Mouse (Mus musculus): Measurements from ENCODE around the gene S1pr5. TPM values are rescaled to one million over a fixed set of nuclear protein-coding genes. Genes with fewer than 3 reads are reported as not detected.
A peak's percentile ranks its signal among the peaks of the same experiment; 100 is the strongest.
"Not testable (repeated sequence)": the region's sequence is repeated elsewhere in the genome, so short reads cannot be mapped to it uniquely, and the experiment has no call there.

Gene S1pr5
- polyA plus RNA-seq, 1 experiment from 2014 or later, result 0.31 TPM

DNA sequence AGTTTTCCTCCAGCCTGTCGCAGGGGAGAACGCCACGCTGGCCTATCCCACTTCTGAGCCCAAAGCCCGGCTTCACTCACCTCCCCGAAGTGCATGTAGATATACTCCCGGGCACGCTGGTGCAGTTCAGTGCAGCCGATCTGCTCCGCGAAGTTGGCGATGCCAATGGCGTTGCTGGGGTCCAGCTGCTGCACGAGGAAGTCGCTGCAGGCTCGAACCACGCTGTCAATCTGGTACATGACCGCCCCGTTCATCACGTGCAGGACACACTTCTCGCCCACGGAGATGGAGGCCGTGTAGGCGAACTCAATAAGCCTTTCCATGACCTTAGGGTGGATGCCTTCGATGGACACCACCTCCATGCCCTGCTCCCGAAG, 11.3 kb downstream of the S1pr5 start:
- 83% methylated on average over 25 of the region's 25 CpGs for WGBS
- Histone ChIP-seq H3K9me3 (no peaks in the 10 kb centered on the region), H3K4me1 (replicated peaks) (peaks cover 21% of the 10 kb centered on the region), H3K9ac (replicated peaks) (peak overlapping the region; percentile 97), H3K4me2 (peak overlapping the region; percentile 78), H3K27ac (peak overlapping the region; percentile 96), H3K4me3 (replicated peaks) (peak overlapping the region; percentile 93), H3K27me3 (peaks cover 3% of the 10 kb centered on the region), H3K36me3 (peaks cover 49% of the 10 kb centered on the region)
- no peak for ATAC-seq (ENCODE audit: insufficient number of reproducible peaks, insufficient read depth, low FRiP score, low TSS enrichment, low read depth)

DNA sequence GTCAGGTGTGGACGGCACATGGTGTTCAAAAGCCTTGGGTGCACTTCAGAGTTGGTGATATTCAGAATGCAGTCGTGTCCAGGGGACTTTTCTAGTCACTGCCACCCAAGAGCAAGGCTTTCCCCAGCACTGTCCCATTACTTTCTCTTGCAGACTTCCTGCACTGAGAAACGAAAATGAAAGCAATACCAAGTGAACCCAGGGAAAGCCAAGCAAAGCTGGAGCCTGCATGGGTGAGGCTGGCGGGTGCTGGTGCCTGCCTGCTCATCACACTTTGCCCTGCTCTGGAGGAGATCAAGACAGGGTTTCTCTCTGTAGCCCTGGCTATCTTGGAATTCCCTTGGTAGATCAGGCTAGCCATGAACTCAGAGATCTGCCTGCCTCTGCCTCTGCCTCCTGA, 12.9 kb downstream of the S1pr5 start:
- Histone ChIP-seq H3K4me1 (replicated peaks) (peaks cover 19% of the 10 kb centered on the region), H3K9me3 (no peaks in the 10 kb centered on the region), H3K4me2 (no peak overlapping the region), H3K27ac (no peak overlapping the region), H3K27me3 (no peaks in the 10 kb centered on the region), H3K36me3 (peaks cover 66% of the 10 kb centered on the region), H3K9ac (replicated peaks) (0 out of 2 replicates have a peak overlapping the region, but pooled peaks have one; percentile 18), H3K4me3 (replicated peaks) (no peak overlapping the region)
- no peak for ATAC-seq (ENCODE audit: insufficient number of reproducible peaks, insufficient read depth, low FRiP score, low TSS enrichment, low read depth)
- WGBS, result 80% methylated on average over 4 of the region's 4 CpGs

DNA sequence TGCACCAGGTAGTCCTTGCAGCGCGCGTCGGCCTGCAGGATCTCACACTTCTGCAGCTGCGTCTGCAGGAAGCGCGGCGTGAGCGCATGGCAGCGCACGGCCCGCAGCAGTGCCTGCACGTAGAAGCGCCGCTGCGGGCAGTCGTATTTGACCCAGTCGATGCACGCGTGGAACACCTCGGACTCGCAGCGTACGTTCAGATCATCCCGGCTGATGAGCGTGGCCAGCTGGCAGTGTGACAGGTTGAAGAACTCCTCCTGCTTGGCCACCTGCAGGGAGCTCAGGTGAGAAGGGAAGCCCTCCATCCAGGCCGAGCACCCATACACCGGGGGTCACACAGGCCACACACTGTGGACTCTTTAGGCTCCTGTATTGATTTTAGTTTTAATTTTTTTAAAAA, 14.4 kb downstream of the S1pr5 start:
- no peaks in the 10 kb centered on the region for H3K27me3 ChIP-seq
- no peak overlapping the region for H3K27ac ChIP-seq
- no peak overlapping the region for H3K4me3 ChIP-seq (replicated peaks)
- WGBS, result 85% methylated on average over 28 of the region's 28 CpGs
- ATAC-seq (ENCODE audit: insufficient number of reproducible peaks, insufficient read depth, low FRiP score, low TSS enrichment, low read depth), result no peak
- no peak overlapping the region for H3K9ac ChIP-seq (replicated peaks)
- no peak overlapping the region for H3K4me2 ChIP-seq
- H3K36me3 ChIP-seq, result peaks cover 79% of the 10 kb centered on the region
- H3K9me3 ChIP-seq, result no peaks in the 10 kb centered on the region
- peaks cover 14% of the 10 kb centered on the region for H3K4me1 ChIP-seq (replicated peaks)

DNA sequence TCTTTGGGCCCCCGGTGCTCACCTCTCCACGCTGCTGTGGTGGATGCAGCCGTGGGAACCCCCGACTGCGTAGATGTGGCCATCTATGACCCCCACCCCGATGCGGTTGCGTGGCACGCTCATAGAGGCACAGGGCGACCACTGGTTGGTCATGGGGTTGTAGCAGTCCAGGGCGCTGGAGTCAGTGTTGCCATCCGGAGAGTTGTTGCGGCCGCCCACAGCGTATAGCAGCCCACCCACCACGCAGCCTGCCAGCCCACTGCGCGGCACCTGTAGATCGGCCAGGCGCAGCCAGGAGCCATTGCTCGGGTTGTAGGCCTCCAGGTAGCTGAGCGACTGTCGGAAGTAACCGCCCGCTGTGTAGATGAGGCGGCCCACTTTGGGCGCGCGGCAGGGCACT, 14.9 kb downstream of the S1pr5 start:
- Histone ChIP-seq H3K36me3 (peaks cover 79% of the 10 kb centered on the region), H3K27me3 (no peaks in the 10 kb centered on the region), H3K9ac (replicated peaks) (no peak overlapping the region), H3K4me2 (no peak overlapping the region), H3K4me3 (replicated peaks) (no peak overlapping the region), H3K9me3 (no peaks in the 10 kb centered on the region), H3K27ac (no peak overlapping the region), H3K4me1 (replicated peaks) (peaks cover 17% of the 10 kb centered on the region)
- 90% methylated on average over 29 of the region's 29 CpGs for WGBS
- ATAC-seq (ENCODE audit: insufficient number of reproducible peaks, insufficient read depth, low FRiP score, low TSS enrichment, low read depth), result no peak

DNA sequence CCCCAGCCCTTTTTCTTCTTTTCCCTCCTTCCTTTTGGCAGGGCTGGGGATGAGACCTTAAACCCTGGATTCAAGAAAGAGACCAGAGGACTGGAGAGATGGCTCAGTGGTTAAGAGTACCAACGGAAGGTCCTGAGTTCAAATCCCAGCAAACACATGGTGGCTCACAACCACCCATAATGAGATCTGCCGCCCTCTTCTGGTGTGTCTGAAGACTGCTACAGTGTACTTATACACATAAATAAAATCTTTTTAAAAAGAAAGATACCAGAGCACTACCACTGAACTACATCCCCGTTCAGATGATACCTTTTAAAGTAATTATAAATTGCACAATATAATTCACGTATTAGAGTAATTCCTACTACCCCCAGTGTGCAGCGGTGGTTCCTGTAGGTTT, 15.4 kb downstream of the S1pr5 start:
- no peak overlapping the region for H3K4me2 ChIP-seq
- no peak overlapping the region for H3K27ac ChIP-seq
- H3K27me3 ChIP-seq, result no peaks in the 10 kb centered on the region
- peaks cover 22% of the 10 kb centered on the region for H3K4me1 ChIP-seq (replicated peaks)
- 91% methylated on average over 5 of the region's 5 CpGs for WGBS
- no peak overlapping the region for H3K4me3 ChIP-seq (replicated peaks)
- H3K9me3 ChIP-seq, result no peaks in the 10 kb centered on the region
- peaks cover 79% of the 10 kb centered on the region for H3K36me3 ChIP-seq
- ATAC-seq (ENCODE audit: insufficient number of reproducible peaks, insufficient read depth, low FRiP score, low TSS enrichment, low read depth), result no peak
- no peak overlapping the region for H3K9ac ChIP-seq (replicated peaks)

DNA sequence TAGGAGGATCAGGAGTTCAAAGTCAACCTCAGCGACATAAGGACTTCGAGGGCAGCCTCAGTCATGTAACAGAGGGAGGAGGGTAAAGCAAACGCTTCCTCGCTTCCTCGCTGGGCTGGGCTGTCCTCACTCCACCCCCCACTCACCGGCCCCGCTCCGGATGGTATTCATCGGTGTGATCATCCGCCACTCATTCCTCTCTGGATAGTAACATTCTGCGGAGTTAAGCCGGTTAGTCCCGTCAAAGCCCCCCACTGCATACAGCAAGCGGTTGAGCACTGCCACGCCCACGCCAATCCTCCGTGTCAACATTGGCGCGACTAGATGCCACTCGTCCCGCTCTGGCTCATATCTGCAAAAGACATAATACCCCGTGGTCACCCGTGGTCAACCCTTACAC, 16.7 kb downstream of the S1pr5 start:
- Histone ChIP-seq H3K4me1 (replicated peaks) (peaks cover 18% of the 10 kb centered on the region), H3K36me3 (peaks cover 73% of the 10 kb centered on the region), H3K27ac (no peak overlapping the region), H3K9ac (replicated peaks) (no peak overlapping the region), H3K9me3 (no peaks in the 10 kb centered on the region), H3K27me3 (no peaks in the 10 kb centered on the region), H3K4me2 (no peak overlapping the region), H3K4me3 (replicated peaks) (no peak overlapping the region)
- WGBS, result 56% methylated on average over 23 of the region's 23 CpGs
- no peak for ATAC-seq (ENCODE audit: insufficient number of reproducible peaks, insufficient read depth, low FRiP score, low TSS enrichment, low read depth)

DNA sequence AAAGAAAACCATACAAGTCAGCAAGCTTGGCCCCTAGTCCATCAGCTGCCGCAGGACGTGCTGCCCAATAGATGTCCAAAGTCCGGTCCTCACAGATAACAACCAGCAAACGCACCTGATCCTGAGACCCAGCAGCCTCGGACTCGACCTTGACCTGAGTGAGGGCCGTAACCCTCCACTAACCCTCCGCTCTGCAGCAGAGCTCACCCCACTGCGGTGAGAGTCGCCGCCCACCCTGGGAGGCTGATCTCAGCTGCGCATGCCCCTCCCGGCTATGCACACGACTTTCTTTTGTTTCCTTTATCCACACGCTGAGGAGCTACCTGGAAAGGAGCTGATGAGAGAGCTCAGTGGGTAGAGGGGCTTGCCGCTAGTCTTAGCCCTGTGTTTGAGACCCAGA, 20.9 kb downstream of the S1pr5 start:
- peak overlapping the region; percentile 28 for H3K4me3 ChIP-seq (replicated peaks)
- peak overlapping the region; percentile 53 for H3K4me2 ChIP-seq
- H3K36me3 ChIP-seq, result peaks cover 34% of the 10 kb centered on the region
- H3K9me3 ChIP-seq, result peaks cover 6% of the 10 kb centered on the region; the same call in 1 of the 2 replicates
- H3K9ac ChIP-seq (replicated peaks), result peak overlapping the region; percentile 50
- peak overlapping the region; percentile 64 for H3K27ac ChIP-seq
- WGBS, result 18% methylated on average over 16 of the region's 16 CpGs
- H3K4me1 ChIP-seq (replicated peaks), result peaks cover 25% of the 10 kb centered on the region
- no peaks in the 10 kb centered on the region for H3K27me3 ChIP-seq
- 0 out of 2 replicates have a peak, but pooled peaks have one; percentile 21 for ATAC-seq (ENCODE audit: insufficient number of reproducible peaks, insufficient read depth, low FRiP score, low TSS enrichment, low read depth)

DNA sequence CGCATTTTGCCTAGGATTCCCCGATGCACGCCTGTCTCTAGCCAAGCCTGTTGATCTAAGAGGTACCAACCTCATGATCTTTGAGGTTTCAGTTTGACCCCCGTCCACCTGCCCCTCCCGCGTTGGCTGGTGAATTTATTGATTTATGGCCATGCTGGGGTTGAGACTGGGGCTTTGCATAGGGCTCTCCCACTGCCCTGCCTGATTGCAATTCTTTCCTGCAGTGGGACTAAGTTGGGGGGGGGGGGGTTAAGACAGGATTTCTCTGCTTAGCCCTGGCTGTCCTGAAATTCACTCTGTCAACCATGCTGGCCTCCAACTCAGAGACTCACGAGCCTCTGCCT, 22.9 kb downstream of the S1pr5 start:
- peaks cover 6% of the 10 kb centered on the region; the same call in 1 of the 2 replicates for H3K9me3 ChIP-seq
- H3K27me3 ChIP-seq, result no peaks in the 10 kb centered on the region
- H3K4me1 ChIP-seq (replicated peaks), result peaks cover 31% of the 10 kb centered on the region
- H3K36me3 ChIP-seq, result peaks cover 14% of the 10 kb centered on the region
- no peak overlapping the region for H3K9ac ChIP-seq (replicated peaks)
- H3K4me2 ChIP-seq, result peak overlapping the region; percentile 53
- H3K27ac ChIP-seq, result no peak overlapping the region
- WGBS, result 8% methylated on average over 7 of the region's 7 CpGs
- peak overlapping the region; percentile 31 for H3K4me3 ChIP-seq (replicated peaks)
- no peak for ATAC-seq (ENCODE audit: insufficient number of reproducible peaks, insufficient read depth, low FRiP score, low TSS enrichment, low read depth)

DNA sequence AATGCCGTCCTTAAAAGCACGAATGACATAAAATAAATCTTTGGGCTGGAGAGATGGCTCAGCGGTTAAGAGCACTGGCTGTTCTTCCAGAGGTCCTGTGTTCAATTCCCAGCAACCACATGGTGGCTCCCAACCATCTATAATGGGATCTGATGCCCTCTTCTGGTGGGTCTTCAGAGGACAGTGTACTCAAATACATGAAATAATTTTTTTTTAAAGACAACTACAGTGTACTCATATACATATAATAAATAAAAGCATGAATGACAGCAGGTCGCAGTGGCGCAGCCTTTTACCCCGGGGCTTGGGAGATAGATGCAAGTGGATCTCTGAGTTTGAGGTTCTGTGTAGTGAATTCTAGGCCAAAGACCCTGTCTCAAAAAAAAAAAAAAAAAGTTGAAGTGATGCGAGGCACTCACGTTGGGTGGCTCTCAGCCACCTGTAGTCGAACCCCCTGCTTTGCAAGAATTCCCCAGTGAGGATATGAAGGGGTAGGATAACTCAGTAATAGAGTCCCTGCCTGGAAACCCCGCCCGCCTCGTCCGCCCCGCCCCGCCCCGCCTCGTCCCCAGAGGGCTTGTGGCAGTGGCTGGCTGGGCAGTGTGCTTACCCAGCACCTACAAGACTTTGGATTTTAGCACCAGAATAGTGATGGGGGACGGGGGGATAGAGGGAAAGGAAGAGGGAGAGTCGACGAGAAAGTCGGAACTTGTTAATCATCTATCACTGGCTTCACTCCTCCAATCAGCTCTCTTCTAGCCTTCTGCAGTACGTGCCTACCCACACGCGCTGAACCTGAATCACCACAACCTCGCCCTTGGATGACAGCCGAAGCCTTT, 23.4 kb downstream of the S1pr5 start:
- Histone ChIP-seq H3K36me3 (peaks cover 8% of the 10 kb centered on the region), H3K4me3 (replicated peaks) (peak overlapping the region; percentile 31), H3K27ac (no peak overlapping the region), H3K9ac (replicated peaks) (peak overlapping the region; percentile 52; the same call in 1 of the 2 replicates), H3K4me1 (replicated peaks) (peaks cover 31% of the 10 kb centered on the region), H3K4me2 (peak overlapping the region; percentile 53), H3K9me3 (peaks cover 6% of the 10 kb centered on the region; the same call in 1 of the 2 replicates), H3K27me3 (no peaks in the 10 kb centered on the region)
- 18% methylated on average over 26 of the region's 26 CpGs for WGBS
- no peak for ATAC-seq (ENCODE audit: insufficient number of reproducible peaks, insufficient read depth, low FRiP score, low TSS enrichment, low read depth)

DNA sequence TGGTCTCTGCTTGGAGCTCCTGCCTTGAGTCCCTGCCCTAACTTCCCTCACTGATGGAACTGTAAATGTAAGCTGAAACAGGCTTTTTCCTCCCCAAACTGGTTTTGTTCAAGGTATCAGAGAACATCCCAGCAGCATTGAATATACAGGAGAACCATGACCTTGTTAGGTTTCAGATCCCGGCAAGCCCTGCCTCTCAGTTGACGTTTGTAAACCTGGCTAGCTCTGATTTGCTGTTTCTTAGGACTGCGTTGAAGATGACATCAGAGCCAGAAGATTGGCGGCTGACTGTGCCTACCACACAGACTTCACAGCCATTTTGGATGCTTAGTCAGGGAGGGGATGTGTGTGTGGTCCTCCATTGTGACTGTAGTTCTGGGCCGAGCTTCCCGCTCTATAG, 24.3 kb downstream of the S1pr5 start:
- ATAC-seq (ENCODE audit: insufficient number of reproducible peaks, insufficient read depth, low FRiP score, low TSS enrichment, low read depth), result no peak
- H3K4me1 ChIP-seq (replicated peaks), result peaks cover 31% of the 10 kb centered on the region
- H3K4me3 ChIP-seq (replicated peaks), result no peak overlapping the region
- no peak overlapping the region for H3K4me2 ChIP-seq
- H3K36me3 ChIP-seq, result no peaks in the 10 kb centered on the region; the same call in 1 of the 2 replicates
- H3K9ac ChIP-seq (replicated peaks), result no peak overlapping the region
- WGBS, result 91% methylated on average over 6 of the region's 6 CpGs
- H3K27me3 ChIP-seq, result no peaks in the 10 kb centered on the region
- peaks cover 6% of the 10 kb centered on the region; the same call in 1 of the 2 replicates for H3K9me3 ChIP-seq
- H3K27ac ChIP-seq, result no peak overlapping the region

DNA sequence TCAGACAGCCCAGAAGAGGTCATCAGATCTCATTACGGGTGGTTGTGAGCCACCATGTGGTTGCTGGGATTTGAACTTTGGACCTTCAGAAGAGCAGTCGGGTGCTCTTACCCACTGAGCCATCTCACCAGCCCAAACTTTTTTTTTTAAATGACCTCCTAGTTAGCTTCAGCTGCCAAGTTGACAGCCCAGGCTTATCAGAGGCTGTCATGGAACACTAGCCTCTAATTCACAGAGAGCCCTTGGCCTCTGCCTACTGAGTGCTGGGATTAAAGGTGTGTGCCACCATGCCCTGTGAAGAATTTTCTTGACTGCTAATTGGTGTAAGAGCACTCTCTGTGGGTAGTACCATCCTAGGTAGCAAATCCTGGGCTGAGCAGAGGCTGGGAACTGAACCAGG, 24.8 kb downstream of the S1pr5 start:
- not testable (repeated sequence) for H3K4me2 ChIP-seq; H3K9ac ChIP-seq (replicated peaks); H3K27me3 ChIP-seq; ATAC-seq (ENCODE audit: insufficient number of reproducible peaks, insufficient read depth, low FRiP score, low TSS enrichment, low read depth); H3K36me3 ChIP-seq; H3K4me3 ChIP-seq (replicated peaks); H3K9me3 ChIP-seq; H3K27ac ChIP-seq
- 92% methylated on average over 2 of the region's 2 CpGs for WGBS
- peaks cover 29% of the 10 kb centered on the region for H3K4me1 ChIP-seq (replicated peaks)

All from limb, embryonic 12.5 days (tissue).